Mouse (Mus musculus) megakaryocyte progenitor cell, adult 5-6 weeks (primary cell): ENCODE data around the gene Dnajc3. TPM values are rescaled to one million over a fixed set of nuclear protein-coding genes. Genes with fewer than 3 reads are reported as not detected.
A peak's percentile ranks its signal among the peaks of the same experiment; 100 is the strongest.
"Not testable (repeated sequence)": the region's sequence is repeated elsewhere in the genome, so short reads cannot be mapped to it uniquely, and the experiment has no call there.

Experiments used
- ATAC-seq: replicated peaks from 2 replicates; pipeline ENCODE4 v1.8.0; 2016; ENCODE audit warnings: mild to moderate bottlenecking, moderate TSS enrichment, inconsistent platforms; ENCODE audit not compliant: poor library complexity
- total RNA-seq, 2 experiments: library from RNA; stranded (forward) in 1 of 2; stranded (reverse) in 1 of 2; fragments of 157-497, 149-512 nt in 1 of 2; fragments of 200-1000 nt in 1 of 2; gene quantifications; 2 replicates each; pipeline versions ENCODE4 v1.2.3 to v1.2.4; 2015 to 2017

Dnajc3 gene
- total RNA-seq, 2 experiments from 2014 or later, result 69.2 to 116 TPM

DNA sequence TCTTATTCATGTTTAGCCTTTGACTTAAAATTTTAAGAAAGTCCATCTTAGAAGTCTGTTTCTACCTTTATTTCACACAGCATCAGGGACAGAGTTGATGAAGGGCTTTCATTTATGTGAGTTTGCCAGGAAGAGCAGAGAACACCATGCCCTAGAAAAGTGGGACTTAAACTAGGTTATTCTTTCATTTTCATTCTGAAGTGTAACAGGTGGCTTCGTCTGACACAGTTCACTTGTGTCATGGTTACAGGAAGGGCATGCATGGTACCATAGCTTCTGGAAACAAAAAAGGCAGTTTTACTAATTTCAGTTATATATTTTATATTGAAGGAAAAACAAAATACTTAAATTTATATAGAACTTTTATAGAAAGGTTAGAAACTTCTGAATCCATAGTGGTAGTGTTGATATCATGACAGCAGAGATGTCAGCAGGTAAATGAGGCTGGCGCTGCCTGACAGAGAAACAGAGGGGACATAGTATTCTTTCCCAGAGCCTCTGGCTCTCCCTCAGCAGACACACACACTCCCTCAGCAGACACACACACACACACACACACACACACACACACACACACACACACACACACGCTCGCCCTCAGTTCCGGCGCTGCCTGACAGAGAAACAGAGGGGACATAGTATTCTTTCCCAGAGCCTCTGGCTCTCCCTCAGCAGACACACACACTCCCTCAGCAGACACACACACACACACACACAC is 44.1 kb downstream of the Dnajc3 start:
- not testable (repeated sequence) for ATAC-seq

DNA sequence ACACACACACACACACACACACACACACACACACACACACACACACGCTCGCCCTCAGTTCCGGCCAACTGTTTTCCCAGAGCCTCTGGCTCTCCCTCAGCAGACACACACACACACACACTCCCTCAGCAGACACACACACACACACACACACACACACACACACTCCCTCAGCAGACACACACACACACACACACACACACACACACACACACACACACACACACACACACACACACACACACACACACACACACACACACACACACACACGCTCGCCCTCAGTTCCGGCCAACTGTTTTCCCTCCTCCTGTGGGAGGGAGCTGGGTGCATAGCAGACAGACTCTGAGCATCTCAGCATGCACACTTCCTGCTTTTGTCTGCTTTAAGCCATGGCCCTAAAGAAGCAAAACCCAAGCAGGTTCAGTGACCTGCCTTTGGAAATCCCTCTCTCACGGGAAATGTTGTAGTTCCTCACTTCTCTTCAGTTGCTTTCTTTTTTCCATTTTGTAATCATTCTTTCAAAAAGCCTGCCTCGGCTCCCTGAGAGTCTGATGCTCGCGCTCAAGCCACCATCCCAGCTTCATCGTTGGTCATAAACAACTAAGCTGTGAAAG is 44.8 kb downstream of the Dnajc3 start:
- peak; percentile 77 for ATAC-seq

DNA sequence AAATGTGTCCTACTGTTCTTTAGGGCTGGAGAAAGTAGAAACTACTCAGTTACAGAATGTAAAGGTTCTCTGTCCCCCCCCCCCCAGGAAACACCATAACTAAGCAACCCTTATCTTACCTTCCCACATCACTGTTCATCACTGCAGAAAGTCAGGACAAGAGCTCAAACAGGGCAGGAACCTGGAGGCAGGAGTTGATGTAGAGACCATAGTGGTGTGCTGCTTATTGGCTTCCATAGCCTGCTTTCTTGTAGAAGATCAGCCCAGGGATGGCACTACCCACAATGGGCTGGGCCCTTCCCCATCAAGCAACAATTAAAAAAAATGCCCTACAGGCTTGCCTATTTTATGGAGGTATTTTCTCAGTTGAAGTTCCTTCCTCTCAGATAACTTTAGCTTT is 45.6 kb downstream of the Dnajc3 start:
- no peak for ATAC-seq

DNA sequence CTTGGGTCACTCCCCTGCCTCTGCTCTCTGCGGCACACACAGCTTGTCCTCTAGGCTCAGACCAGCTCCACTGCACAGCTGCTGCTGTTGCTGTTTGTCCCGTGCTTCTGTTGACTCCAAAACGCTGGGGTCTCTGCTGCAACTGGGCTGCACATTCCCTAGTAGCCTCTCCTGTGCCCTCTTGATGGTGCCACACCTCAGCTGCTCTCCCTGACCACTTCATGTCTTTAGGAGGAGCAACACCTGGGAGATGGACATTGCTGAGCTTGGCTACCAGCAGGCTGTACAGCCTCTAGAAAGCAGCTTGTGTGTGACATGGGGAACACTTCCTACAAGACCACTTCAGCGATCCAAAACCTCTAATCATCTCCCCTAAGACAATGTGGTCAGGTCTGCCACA is 46.4 kb downstream of the Dnajc3 start:
- ATAC-seq, result no peak

DNA sequence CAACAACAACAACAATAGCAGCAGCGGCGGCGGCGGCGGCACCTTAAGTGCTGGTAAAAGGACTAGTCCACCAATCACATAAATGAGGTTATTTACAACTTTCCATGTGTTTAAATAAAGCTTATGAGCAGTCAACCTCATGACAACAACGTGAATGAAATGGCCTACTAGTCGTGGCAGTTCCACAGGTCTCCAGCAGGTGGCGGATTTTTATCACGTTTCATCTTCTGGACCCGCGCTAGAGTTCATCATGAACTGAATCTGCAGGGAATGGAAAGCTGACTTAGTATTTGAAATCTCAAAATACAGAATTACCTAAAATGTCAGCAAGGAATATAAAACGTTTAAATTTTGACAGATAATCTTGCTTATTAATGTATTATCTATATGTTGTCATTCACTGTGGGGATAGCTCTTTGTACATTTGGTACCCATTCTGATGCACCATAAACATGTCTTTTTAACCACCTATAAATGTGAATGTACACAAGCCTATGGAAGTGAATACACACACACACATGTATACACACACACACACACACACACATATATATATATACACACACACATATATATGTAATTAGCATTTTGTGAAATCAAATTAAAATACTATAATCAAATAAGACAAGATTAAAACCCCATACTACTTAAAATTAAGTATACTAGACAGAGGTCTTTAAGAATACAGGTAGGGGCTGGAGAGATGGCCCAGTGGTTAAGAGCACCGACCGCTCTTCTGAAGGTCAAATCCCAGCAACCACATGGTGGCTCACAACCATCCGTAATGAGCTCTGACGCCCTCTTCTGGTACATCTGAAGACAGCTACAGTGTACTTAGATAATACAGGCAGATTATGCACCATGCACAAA is 49.1 kb downstream of the Dnajc3 start:
- peak; percentile 54 for ATAC-seq

DNA sequence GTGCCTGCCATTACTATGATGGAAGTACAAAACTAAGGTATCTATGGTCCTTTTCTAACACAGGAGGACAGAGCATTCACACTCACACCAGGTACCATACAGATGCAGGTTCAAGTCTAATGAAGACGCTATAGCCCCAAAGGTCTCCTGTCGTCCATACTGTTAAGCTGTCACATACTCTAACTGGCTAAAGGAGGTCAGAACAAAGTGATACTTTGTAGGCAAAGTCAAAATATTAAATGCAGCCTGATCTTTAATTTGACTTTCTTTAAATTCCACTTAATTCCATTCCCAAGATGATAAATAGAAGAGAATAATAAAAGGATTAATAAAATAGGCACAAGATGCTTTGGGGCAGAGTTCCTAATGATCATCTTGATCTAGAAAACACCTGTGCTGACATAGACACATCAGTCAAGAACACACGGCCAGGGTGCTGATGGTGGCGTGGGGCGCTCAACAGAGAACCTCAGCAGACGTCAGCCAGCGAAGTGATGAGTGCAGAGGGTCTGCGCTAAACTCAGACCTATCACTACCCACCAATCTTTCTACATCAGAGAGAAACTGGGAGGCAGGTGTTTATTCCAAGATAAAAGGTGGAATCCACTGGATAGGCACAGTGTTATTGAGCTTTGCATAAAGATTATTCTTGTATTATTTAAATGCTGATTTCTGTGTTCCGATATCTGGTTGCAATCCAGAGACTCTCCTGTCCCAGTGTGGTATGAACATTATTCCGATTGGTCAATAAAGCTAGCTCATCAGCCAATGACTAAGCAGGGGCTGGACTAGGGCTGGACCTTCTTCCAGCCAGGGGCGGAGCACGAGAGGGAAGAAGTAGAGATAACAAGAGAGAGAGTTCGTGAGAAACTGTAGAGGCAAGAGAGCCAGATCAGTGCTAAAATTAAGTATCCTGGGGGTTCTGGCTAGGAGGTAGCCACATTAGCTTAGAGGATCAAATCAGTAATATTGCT is 50.0 kb downstream of the Dnajc3 start:
- ATAC-seq, result peak; percentile 93

DNA sequence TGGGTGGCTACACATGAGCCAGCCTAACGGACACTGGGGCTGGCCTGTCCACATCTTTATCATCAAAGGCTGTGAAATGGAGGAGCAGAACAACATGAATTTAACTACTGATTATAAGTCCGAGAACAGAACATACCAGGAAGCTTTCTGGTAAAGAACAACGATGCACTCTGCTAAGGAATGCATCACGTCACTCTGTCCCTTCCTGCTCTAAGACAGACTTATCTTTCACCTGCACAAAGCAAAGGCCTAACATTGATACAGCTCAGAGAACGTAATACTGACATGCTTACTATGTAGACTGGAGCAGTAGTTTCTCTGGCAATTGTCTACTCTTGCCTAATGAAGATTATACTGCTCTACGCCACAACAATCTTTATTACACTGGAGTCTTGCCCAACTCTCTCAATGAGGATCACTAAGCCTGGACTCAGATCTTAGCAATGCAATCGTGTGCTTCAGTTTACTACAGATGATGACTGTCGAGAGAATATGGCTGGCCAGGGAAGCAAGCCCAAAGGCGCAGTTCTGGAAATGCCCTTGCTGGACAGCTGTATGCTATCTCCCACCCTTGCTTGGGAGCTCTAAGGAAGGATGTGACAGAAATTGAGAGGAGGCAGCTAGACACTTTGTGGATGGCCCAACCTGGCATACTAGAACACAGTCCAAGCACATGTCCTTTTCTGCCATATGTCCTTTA is 57.6 kb downstream of the Dnajc3 start:
- ATAC-seq, result no peak

DNA sequence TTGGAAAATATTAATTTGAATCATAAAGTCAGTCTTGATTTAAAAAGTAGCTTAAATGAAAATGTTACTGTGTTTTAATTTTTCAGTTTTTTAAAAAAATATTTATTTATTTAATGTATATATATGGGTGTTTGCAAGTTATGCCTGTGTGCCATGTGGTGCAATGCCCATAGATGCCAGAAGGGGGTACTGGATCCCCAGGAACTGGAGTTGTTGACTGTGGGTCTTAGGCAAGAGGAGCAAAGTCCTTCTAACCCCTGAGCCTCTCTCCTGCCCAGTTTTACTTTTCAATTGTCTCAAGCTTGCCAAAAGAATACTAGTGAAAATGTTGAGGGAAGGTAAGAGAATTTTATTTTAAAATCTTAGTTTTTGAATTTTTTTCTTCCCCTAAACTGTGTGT is 65.5 kb downstream of the Dnajc3 start:
- ATAC-seq, result peak; percentile 51

DNA sequence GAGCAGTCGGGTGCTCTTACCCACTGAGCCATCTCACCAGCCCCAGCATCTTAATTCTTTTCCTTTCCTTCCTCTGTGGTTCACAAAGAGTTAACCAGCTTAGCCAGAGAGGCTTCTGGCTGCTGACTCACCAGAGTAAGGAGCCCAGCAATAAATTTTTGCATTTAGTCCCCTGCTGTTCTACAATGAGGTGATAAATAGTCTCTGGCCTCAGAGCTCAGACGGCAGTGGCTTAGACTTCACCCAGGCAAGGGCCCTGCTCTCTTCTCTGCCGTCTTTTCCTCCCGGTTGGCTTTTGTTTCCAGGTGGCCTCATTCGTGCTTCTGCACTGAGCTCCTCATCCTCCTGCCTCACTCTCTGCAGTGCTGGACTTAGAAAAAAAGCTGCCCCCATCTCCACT is 68.1 kb downstream of the Dnajc3 start:
- ATAC-seq, result peak; percentile 6; the same call in 1 of the 2 replicates

DNA sequence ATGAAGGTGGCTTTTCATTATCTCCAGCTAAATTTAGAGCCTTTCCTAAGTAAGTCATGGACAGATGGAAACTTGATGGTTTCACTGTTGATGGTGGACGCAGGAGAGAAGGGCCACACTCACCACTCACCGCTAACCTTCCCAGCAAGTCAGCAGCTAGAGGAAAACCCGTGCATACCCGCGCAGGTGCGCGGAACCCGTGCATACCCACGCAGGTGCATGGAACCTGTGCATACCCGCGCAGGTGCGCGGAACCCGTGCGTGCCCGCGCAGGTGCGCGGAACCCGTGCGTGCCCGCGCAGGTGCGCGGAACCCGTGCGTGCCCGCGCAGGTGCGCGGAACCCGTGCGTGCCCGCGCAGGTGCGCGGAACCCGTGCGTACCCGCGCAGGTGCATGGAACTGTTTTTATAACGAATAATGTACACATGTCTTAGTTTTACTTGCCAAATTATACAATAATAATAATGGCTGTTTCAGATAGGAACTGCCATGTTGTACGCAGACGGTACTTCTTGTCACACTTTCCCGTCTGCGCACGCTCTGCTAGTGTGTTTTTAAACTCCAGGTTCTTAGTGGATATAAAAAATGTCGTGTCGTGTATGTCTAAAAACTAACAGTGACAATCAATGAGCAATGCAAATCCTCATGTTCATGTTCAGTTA is 68.8 kb downstream of the Dnajc3 start:
- ATAC-seq, result no peak

DNA sequence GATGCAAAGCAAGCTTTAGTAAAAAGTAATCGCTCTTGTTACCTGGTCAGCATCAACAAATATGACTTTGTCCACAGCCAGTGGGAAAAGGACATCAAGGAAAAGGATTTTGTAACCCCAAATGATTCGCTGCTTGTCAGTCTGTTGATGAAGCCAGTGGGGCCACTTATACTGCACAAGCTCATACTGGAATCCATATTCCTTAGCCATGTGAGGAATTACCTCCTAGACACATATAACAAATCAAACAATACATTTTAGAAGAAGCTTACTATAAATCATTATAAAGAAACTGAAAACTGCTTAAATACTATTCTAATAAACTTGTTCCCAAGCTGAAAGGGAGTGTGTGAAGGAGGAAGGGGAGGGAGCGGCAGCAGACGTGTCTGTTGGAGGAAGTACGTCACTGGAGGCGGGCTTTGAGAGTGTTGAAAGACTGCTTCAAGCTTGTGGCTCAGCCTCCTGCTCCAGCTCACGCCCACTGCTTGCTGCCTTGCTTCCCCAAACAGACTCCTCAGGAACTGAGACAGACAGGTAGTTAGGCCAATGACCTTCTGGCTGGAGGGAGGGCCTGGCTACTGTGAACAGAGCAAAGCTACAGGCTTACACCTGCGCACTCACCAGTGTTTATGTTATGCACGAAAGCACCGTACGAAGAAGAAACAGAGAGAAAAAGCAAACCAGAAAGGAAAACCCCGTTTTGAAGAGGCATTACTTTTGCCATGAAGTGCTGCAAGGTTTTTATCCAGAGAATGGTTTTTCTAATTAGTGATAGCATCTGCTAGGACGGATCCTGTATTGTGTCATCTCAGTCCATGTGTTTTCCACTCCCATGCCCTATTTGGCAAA is 69.6 kb downstream of the Dnajc3 start:
- ATAC-seq, result peak; percentile 95

DNA sequence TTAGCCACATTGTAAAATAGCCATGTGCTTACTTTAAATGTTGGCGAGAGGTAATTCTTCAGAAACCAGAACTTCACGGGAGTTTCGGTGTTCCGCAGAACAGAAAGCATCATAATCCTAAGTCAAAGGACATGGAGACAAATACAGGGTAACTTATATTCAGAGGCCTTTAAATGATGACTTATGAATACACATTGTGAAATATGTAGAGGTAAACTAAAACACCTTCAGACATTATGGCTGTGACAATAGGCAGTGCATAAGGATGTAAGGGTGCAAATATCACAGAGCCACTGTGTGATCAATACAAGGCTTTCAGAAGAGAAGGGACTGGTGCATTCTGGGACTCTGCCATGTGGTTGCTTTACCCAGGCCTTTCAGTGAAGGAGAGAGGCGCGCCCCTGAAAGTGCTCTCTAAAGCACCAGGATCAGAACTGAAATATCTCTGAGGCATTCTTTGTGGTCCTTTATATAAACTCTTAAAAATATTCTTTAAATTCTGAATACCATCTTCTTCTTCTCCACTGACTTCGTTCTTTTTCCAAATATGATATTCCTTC is 70.3 kb downstream of the Dnajc3 start:
- ATAC-seq, result peak; percentile 12

DNA sequence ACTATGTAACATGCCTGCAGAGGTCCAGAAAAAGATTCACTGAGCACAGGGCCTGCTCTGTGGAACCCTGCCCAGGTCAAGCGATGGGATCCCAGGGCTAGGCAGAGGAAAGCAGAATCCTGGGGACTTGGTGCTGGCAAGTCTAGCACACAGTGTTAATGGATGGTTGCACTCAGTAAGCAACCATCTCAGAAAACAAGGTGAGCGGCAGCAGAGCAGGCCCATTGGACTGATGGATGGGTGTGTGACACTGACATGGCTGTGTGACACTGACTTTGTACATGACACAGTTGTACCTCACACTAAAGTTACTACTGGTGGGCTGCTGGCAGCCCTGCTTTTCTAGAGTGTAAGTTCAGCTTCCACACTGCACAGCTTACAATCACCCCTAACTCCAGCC is 71.8 kb downstream of the Dnajc3 start:
- ATAC-seq, result no peak

DNA sequence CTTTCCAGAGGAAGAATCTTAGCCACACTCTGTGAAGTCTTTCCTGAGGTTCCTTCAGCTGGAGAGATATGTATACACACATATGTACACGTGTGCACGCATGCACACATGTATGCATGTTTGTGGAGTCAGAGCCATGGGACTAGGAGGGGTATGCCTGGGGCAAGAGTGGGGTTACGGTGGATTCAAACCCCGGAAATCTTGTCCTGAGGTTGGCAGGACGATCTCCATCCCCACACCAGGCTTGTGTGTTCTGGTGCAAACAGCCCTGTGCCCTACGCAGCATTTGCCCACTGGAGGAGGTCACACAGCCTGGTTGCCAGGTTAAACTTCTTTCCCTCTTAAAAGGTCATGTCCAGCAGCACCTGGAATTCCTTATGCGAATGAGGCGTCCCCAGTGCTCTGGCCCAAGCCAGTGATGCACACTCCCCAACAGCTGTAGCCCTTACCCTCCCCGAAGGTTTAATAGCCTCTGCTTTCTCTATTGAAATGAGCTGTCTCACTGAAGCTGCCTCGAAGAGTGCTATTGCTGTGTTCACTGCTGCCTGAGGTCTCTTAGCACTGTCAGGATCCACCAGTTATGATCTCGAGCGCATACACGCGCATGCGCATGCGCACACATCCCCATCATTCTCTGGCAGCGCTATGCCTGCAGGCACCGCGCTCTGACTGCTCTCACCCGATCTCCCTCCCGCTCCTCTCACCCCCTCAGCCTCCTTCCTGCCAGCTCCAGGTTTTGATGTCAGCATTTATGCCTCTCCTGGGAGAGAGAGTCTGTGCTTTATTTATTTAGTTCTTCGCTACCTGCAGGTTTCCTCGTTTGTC is 75.0 kb downstream of the Dnajc3 start:
- peak; percentile 70 for ATAC-seq

DNA sequence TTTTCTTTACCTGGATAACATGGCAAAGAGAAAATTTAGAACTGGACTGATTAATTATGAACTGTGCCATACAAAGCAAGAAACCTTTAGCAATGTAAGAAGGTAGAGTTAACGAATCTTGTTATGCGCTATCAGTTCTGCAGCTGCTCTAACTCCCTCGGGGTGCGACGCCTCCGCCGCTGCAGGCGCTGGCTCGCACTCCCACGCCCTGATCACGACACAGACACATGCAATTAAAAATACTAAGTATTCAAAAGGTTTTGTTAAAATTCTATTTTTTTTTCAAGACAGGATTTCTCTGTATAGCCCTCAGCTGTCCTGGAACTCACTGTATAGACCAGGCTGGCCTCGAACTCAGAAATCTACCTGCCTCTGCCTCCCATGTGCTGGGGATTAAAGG is 75.8 kb downstream of the Dnajc3 start:
- no peak for ATAC-seq

DNA sequence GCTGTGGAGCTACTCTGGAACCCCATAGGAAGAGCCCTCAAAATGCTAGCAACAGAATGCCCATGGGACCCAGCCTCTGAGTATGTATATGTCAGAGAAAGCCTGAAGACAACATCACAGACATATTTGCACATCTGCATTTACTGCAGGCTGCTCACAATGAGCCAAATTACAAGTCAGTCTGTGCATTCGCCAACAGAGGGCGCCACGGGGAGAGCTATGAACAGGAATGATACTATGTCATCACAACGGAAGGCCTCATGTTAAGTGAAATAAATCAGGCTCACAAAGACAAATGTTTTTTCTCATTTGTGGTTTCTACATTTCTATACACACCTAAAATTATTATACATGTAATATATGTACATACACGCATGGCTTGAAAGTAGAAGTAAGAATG is 88.1 kb downstream of the Dnajc3 start:
- peak; percentile 77 for ATAC-seq

DNA sequence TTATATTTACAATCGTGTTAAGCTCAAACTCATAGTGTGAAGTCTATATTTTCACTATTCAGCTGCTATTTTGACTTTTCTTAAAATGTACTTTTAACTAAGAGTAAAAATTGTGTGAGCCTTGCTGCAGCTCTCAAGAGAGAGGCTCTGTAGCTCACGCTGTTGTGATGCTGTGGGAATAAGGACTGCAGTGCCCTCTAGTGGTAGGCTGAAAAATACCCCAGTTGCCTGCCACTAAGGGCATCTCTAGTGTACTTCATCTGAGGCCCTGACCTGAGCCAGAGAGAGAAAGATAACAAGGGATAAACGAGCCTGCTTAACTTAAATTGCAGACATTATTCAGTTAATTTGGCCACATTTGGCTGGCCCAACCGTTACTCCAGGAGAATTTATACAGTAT is 89.4 kb downstream of the Dnajc3 start:
- peak; percentile 99 for ATAC-seq
